Mouse (Mus musculus) cerebellum, adult 2 months (tissue): Measurements from ENCODE around the gene Bri3. TPM values are rescaled to one million over a fixed set of nuclear protein-coding genes. Genes with fewer than 3 reads are reported as not detected.

Source experiments
- DNase-seq, 2 experiments: peaks; one replicate each; pipeline ENCODE4 v3.0.0; 2021
- H3K27ac ChIP-seq: fragments of 200-500 bp; 2 replicates; pipeline ENCODE4 v1.5.1; 2012; ENCODE audit warnings: low read length, control low read depth, inconsistent platforms; ENCODE audit not compliant: insufficient read depth
- H3K27me3 ChIP-seq: fragments of 200-500 bp; 2 replicates; pipeline ENCODE4 v1.6.1; 2012; ENCODE audit warnings: inconsistent platforms, mild to moderate bottlenecking, low read length, moderate library complexity; ENCODE audit not compliant: control insufficient read depth, insufficient read depth
- H3K4me1 ChIP-seq: fragments of 200-500 bp; 2 replicates; pipeline ENCODE4 v1.6.1; 2011; ENCODE audit warnings: low read length; ENCODE audit not compliant: control insufficient read depth, insufficient read depth
- H3K4me3 ChIP-seq: fragments of 200-500 bp; replicated peaks from 2 replicates; pipeline ENCODE3; 2011; ENCODE audit warnings: mild to moderate bottlenecking, low read depth, low read length, control low read depth; ENCODE audit not compliant: insufficient read depth
- CTCF ChIP-seq: fragments of 200-500 bp; IDR thresholded peaks from 2 replicates; pipeline ENCODE4 v1.5.1; 2011; ENCODE audit warnings: low read depth, mild to moderate bottlenecking, control low read depth, low read length, moderate library complexity, borderline replicate concordance; ENCODE audit not compliant: insufficient read depth
- POLR2A ChIP-seq: fragments of 200-500 bp; IDR thresholded peaks from 2 replicates; pipeline ENCODE4 v1.6.1; 2011; ENCODE audit warnings: low read length, control low read depth, borderline replicate concordance; ENCODE audit not compliant: insufficient read depth
- WGBS: fragments of 180-500 bp; shearing (Covaris S2); methylation state at CpG from one replicate; pipeline ENCODE4 v1.1.7; 2018; 5-methylcytosine and 5-hydroxymethylcytosine counted together
- polyA plus RNA-seq: library from polyadenylated mRNA; depleted of rRNA; stranded (reverse); fragments of >200 nt; gene quantifications from 2 replicates; pipeline ENCODE4 v1.2.3, GENCODE M21; 2012

Gene Bri3
- polyA plus RNA-seq, 1 experiment = 72.5 TPM

DNA sequence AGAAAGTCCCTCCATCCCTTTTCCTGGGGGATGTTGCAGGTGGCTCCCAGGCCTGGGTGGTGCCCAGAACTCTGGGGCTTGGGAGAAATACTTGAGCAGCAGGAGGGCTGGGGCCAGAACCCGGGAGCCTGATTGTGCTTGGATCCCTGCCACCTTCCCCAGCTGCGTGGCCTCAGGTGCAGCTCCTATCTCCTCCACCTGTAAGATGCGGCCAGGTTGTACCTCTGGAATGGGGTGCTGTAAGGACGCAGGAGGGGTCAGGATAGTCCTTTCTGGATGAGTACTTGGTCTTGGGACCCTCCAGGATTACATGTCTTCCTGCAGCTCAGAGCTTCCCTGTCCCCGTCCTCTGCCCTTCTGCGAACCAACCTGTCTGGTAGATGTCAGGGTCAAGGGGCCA lies 15.0 kb downstream of the Bri3 start:
- TF ChIP-seq CTCF = no peak
- TF ChIP-seq POLR2A = no peak
- 68% methylated on average over 6 of the region's 6 CpGs for WGBS
- H3K27me3 ChIP-seq = no peaks in the 10 kb centered on the region
- H3K4me3 ChIP-seq = no peak overlapping the region
- no peak overlapping the region for H3K27ac ChIP-seq
- no peak for DNase-seq
- peaks cover 58% of the 10 kb centered on the region for H3K4me1 ChIP-seq

DNA sequence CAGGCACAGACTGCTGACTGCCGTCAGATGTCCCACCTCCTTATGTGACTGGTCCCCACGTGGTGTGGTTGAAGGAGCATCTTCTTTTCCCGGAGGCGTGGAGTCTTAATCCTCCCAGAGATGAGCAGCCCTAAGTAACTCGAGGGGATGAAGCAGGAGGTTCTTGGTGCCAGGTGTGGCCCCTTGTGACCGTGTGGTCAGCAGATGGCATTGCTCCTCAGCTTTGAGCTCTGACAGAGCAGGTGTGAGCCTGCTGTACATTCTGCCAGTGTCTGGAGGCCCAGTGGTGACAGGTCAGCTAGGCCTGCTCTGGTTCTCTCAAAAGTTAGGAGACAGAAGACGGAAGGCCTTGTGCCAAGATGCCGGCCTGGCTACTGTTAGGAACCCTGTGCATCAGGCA lies 16.2 kb downstream of the Bri3 start:
- H3K4me1 ChIP-seq = peaks cover 58% of the 10 kb centered on the region
- H3K27me3 ChIP-seq = no peaks in the 10 kb centered on the region
- WGBS = 46% methylated on average over 8 of the region's 8 CpGs
- peak in 1 of 2 experiments; percentile 17 for DNase-seq
- H3K4me3 ChIP-seq = no peak overlapping the region
- H3K27ac ChIP-seq = no peak overlapping the region
- TF ChIP-seq CTCF (no peak), POLR2A (no peak)

DNA sequence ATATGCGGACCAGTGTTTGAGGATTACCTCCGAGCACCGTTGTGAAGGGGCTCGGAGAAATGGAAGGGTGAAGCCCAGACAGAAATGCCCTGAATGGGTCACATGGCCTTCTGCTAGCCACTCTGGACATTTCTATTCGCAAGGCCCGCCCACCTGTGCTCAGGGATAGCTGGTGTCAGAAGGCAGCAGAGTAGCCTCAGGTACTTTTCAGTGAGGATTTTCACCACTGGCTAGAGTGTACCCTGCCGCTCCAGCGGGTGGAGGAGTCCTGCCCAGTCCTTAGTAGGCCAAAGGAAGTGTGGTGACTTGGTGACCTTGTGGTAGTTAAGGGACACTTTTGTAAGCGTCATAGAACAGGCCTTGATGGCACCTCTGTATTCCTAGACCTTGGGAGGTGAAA lies 17.1 kb downstream of the Bri3 start:
- DNase-seq = no peak
- no peak for TF ChIP-seq POLR2A
- no peak overlapping the region for H3K27ac ChIP-seq
- WGBS = 87% methylated on average over 9 of the region's 9 CpGs
- H3K27me3 ChIP-seq = no peaks in the 10 kb centered on the region
- peaks cover 56% of the 10 kb centered on the region for H3K4me1 ChIP-seq
- H3K4me3 ChIP-seq = no peak overlapping the region

- WGBS = 41% methylated on average over 5 of the region's 5 CpGs
- no peak for TF ChIP-seq POLR2A
- no peak for DNase-seq
- H3K4me1 ChIP-seq = peaks cover 54% of the 10 kb centered on the region
- H3K27ac ChIP-seq = no peak overlapping the region
- no peaks in the 10 kb centered on the region for H3K27me3 ChIP-seq
- H3K4me3 ChIP-seq = no peak overlapping the region
Observed at GRCm38 (mm10) chr5:144261829-144262228, 17.6 kb downstream of the Bri3 start.

GRCm38 (mm10) chr5:144263082-144263481 lies 18.8 kb downstream of the Bri3 start:
- TF ChIP-seq POLR2A (no peak), CTCF (no peak)
- Histone ChIP-seq H3K27me3 (no peaks in the 10 kb centered on the region), H3K4me1 (peaks cover 44% of the 10 kb centered on the region), H3K4me3 (no peak overlapping the region), H3K27ac (no peak overlapping the region)
- peak in 1 of 2 experiments; percentile 22 for DNase-seq
- 23% methylated on average over 9 of the region's 9 CpGs for WGBS

GRCm38 (mm10) chr5:144263496-144263895 lies 19.3 kb downstream of the Bri3 start:
- peaks cover 40% of the 10 kb centered on the region for H3K4me1 ChIP-seq
- no peak overlapping the region for H3K4me3 ChIP-seq
- no peaks in the 10 kb centered on the region for H3K27me3 ChIP-seq
- WGBS = 77% methylated on average over 13 of the region's 13 CpGs
- TF ChIP-seq CTCF (no peak), POLR2A (no peak)
- DNase-seq = no peak
- H3K27ac ChIP-seq = no peak overlapping the region

DNA sequence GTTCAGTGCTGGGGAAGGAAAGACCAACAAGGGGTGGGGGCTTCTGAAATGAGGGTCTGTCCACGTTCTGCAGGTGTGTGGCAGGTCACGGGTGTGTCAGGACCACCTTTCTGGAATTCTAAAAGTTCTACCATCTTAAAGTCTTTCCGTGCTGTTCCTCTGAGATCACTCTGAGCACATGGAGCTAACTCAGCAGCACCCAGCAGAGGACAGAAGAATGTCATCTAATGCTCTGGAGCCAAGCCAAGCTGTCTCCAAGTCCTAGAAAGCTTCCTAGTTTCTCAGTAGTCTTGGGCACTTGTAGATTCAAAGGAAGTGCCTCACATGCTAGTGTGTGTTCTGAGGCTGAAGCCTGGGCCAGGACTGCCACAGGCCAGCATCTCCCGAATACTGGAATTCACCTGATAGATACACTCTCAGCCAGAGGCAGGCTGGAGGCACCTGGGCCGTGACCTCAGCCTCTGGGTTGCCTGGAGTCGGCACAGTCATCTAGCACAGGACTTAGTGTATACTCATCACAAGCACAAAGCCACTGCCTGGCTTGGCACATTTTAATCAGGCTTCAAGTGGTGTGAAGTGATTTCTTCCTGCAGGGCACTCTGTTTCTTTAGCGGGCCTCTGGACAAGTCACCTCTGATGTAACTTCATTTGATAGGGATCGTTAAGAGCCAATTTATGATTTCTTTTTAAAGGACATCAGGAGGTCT lies 23.5 kb downstream of the Bri3 start:
- no peak overlapping the region for H3K27ac ChIP-seq

GRCm38 (mm10) chr5:144269926-144270325 lies 25.7 kb downstream of the Bri3 start:
- H3K4me1 ChIP-seq = 0 out of 2 replicates have a peak, but pooled peaks cover 3% of the 10 kb centered on the region
- H3K27me3 ChIP-seq = no peaks in the 10 kb centered on the region
- 94% methylated on average over 7 of the region's 7 CpGs for WGBS
- H3K27ac ChIP-seq = no peak overlapping the region
- TF ChIP-seq POLR2A (no peak), CTCF (no peak)
- no peak overlapping the region for H3K4me3 ChIP-seq
- no peak for DNase-seq

More for the DNA sequence above, 23.5 kb downstream of the Bri3 start:
- TF ChIP-seq POLR2A (no peak), CTCF (no peak)
- 45% methylated on average over 8 of the region's 8 CpGs for WGBS
- peak; percentile 29 to 32 for DNase-seq
- Histone ChIP-seq H3K4me1 (peaks cover 12% of the 10 kb centered on the region; the same call in 1 of the 2 replicates), H3K27me3 (no peaks in the 10 kb centered on the region), H3K4me3 (no peak overlapping the region)

DNA sequence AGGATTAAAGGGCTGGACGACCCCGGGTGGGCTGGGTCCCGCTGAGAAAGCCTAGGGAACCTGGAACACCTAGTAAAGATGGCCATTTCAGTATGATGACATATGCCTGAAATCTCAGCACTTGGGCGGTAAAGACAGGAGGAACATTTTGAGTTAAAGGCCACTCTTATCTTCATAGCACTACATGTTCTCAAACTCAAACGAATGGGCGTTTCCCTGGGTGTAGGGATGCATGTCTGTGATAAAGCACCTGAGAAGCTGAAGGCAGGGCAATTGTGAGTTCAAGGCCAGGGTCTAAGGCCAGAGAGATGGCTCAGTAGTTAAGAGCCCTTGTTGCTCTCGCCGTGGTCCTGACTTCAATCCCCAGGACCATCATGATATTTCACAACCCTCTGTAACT lies 26.2 kb downstream of the Bri3 start:
- Histone ChIP-seq H3K27ac (no peak overlapping the region), H3K27me3 (no peaks in the 10 kb centered on the region), H3K4me1 (0 out of 2 replicates have a peak, but pooled peaks cover 3% of the 10 kb centered on the region), H3K4me3 (no peak overlapping the region)
- TF ChIP-seq POLR2A (no peak), CTCF (no peak)
- no peak for DNase-seq
- WGBS = 96% methylated on average over 8 of the region's 8 CpGs
